Mouse (Mus musculus) lung, embryonic 16.5 days (tissue): ENCODE results near the gene Hecw2. TPM values are rescaled to one million over a fixed set of nuclear protein-coding genes. Genes with fewer than 3 reads are reported as not detected.
A peak's percentile ranks its signal among the peaks of the same experiment; 100 is the strongest.

Source experiments
- ATAC-seq: fragments of 200-750 bp; cut with Nextera tagmentation; 2 replicates; pipeline ENCODE4 v1.8.0; 2017; ENCODE audit warnings: low read depth, mild to moderate bottlenecking, moderate library complexity
- H3K27ac ChIP-seq: fragments of 300-500 bp; sonication (generic); 2 replicates; pipeline ENCODE4 v1.5.1; 2014; ENCODE audit warnings: mild to moderate bottlenecking, control low read depth, low read length
- H3K27me3 ChIP-seq: fragments of 300-500 bp; sonication (generic); 2 replicates; pipeline ENCODE4 v1.6.1; 2014; ENCODE audit warnings: low read depth, low read length, mixed read lengths; ENCODE audit not compliant: control insufficient read depth, insufficient read depth
- H3K36me3 ChIP-seq: fragments of 300-500 bp; sonication (generic); 2 replicates; pipeline ENCODE4 v1.6.1; 2014; ENCODE audit warnings: low read length; ENCODE audit not compliant: control insufficient read depth, insufficient read depth
- H3K4me1 ChIP-seq: fragments of 300-500 bp; sonication (generic); replicated peaks from 2 replicates; pipeline ENCODE4 v1.6.1; 2014; ENCODE audit warnings: low read length, mixed read lengths; ENCODE audit not compliant: control insufficient read depth, insufficient read depth
- H3K4me2 ChIP-seq: fragments of 300-500 bp; sonication (generic); 2 replicates; pipeline ENCODE4 v1.6.1; 2014; ENCODE audit warnings: low read depth, low read length, control low read depth
- H3K4me3 ChIP-seq: fragments of 300-500 bp; sonication (generic); 2 replicates; pipeline ENCODE4 v1.5.1; 2014; ENCODE audit warnings: mild to moderate bottlenecking, low read length, control low read depth
- H3K9ac ChIP-seq: fragments of 300-500 bp; sonication (generic); 2 replicates; pipeline ENCODE4 v1.6.1; 2014; ENCODE audit warnings: low read length, control low read depth
- H3K9me3 ChIP-seq: fragments of 300-500 bp; sonication (generic); 2 replicates; pipeline ENCODE4 v1.6.1; 2016; ENCODE audit warnings: low read length; ENCODE audit not compliant: control insufficient read depth
- WGBS: fragments of 180-500 bp; shearing (Covaris S2); extraction: QIAGEN DNeasy Blood & Tissue Kit; methylation state at CpG from one replicate; pipeline ENCODE4 v1.1.7; 2014; 5-methylcytosine and 5-hydroxymethylcytosine counted together
- polyA plus RNA-seq: library from polyadenylated mRNA; unstranded; fragments of >200 nt; fragmentation: Nextera tagmentation; extraction: Ambion mirVana; gene quantifications from 2 replicates; pipeline ENCODE4 v1.2.1, GENCODE M21; 2015

Gene Hecw2
- polyA plus RNA-seq, 1 experiment from 2014 or later = 5.8 TPM

DNA sequence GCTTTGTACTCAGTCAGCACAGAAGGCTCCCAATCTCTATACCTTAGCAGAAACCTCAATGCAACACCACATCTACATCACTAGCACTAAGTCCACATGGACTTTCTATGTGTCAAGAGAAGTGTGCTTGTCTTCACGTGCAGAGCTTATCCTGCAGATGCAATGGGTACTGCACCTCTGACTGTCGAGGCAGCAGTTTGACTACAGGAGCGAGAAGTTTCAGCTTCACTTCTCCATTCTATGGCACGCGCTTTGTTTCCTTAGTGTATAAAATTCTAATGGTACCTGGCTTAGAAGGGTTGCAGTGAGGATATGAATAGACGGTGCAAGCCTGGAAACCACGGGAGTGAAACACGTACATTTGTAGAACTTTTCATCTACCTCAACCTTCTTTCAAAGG, 218.9 kb downstream of the Hecw2 start:
- Histone ChIP-seq H3K27ac (no peak overlapping the region), H3K4me3 (peak overlapping the region; percentile 30), H3K4me2 (peak overlapping the region; percentile 32), H3K9ac (0 out of 2 replicates have a peak overlapping the region, but pooled peaks have one; percentile 24), H3K9me3 (no peaks in the 10 kb centered on the region), H3K27me3 (no peaks in the 10 kb centered on the region), H3K4me1 (no peaks in the 10 kb centered on the region), H3K36me3 (no peaks in the 10 kb centered on the region)
- ATAC-seq = no peak
- WGBS = 81% methylated on average over 8 of the region's 8 CpGs

DNA sequence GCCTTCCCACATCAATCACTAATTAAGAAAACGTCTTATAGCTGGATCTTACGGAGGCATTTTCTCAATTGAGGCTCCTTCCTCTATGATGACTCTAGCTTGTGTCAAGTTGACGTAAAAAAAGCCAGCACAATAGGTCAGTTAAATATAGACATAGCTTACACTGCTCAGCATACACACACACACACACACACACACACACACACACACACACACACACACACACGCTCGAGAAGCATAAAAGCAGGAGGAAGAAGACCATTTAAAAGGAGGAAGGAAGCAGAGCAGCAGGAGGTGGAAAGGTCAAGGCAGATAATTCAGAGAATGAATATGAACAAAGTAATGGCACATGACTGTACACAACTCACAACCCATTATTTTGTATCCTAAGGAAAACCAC, 220.0 kb downstream of the Hecw2 start:
- H3K9ac ChIP-seq = no peak overlapping the region
- peak overlapping the region; percentile 6; the same call in 1 of the 2 replicates for H3K4me2 ChIP-seq
- 49% methylated on average over 5 of the region's 5 CpGs for WGBS
- no peaks in the 10 kb centered on the region for H3K9me3 ChIP-seq
- no peak overlapping the region for H3K4me3 ChIP-seq
- ATAC-seq = peak; percentile 30; the same call in 1 of the 2 replicates
- H3K27me3 ChIP-seq = no peaks in the 10 kb centered on the region
- no peak overlapping the region for H3K27ac ChIP-seq
- H3K36me3 ChIP-seq = no peaks in the 10 kb centered on the region
- no peaks in the 10 kb centered on the region for H3K4me1 ChIP-seq

DNA sequence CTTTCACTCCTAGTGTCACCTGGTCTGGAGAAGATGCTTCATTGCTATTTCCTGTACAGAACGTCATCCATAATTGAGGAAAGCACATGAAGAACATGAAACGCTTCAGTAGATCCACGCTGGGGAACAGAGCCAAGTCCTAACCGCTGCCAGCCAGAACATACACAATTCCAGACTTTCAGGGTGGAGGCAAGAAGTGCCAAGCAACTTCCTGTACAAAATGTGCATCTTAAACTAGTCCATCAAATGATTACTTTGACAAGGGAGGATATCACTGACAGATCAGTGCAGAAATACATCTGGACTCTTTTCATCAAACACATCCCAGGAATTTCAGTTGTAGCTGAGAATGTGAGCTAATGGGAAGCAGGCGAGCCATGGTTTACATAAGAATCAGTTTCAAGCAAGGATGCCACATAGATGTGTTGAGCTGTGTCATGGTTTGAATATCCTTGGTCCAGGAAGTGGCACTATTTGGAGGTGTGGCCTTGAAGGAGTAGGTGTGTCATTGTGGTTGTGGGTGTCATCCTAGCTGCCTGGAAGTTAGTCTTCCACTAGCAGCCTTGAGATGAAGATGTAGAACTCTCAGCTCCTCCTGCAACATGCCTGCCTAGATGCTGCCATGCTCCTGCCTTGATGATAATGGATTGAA, 224.5 kb downstream of the Hecw2 start:
- Histone ChIP-seq H3K27ac (no peak overlapping the region), H3K9me3 (no peaks in the 10 kb centered on the region), H3K4me2 (no peak overlapping the region), H3K27me3 (no peaks in the 10 kb centered on the region), H3K4me1 (no peaks in the 10 kb centered on the region), H3K4me3 (no peak overlapping the region), H3K36me3 (no peaks in the 10 kb centered on the region), H3K9ac (no peak overlapping the region)
- WGBS = 61% methylated on average over 5 of the region's 5 CpGs
- ATAC-seq = peak; percentile 28; the same call in 1 of the 2 replicates

DNA sequence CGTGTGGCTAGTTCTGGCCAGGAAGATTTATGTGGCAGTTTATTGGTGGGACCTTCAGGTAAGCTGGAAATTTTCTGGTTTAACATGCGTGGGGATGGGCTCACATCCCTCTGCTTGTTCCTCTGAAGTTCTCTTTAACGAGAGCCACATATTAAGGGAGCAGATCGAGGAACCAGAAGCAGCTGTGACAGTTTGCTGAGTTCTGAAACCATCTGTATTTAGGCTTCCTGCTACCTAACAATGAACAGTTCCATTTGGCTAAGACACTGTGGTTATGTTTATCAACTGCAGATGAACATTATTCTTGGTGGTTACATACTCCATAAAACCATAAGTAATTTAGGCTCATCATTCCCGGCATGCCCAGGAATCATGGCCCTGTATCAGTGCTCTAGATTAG, 242.6 kb downstream of the Hecw2 start:
- no peak overlapping the region for H3K9ac ChIP-seq
- H3K27me3 ChIP-seq = no peaks in the 10 kb centered on the region
- no peaks in the 10 kb centered on the region for H3K36me3 ChIP-seq
- 64% methylated on average over 5 of the region's 5 CpGs for WGBS
- H3K4me1 ChIP-seq = no peaks in the 10 kb centered on the region
- ATAC-seq = no peak
- no peak overlapping the region for H3K27ac ChIP-seq
- no peaks in the 10 kb centered on the region for H3K9me3 ChIP-seq
- no peak overlapping the region for H3K4me2 ChIP-seq
- H3K4me3 ChIP-seq = no peak overlapping the region

DNA sequence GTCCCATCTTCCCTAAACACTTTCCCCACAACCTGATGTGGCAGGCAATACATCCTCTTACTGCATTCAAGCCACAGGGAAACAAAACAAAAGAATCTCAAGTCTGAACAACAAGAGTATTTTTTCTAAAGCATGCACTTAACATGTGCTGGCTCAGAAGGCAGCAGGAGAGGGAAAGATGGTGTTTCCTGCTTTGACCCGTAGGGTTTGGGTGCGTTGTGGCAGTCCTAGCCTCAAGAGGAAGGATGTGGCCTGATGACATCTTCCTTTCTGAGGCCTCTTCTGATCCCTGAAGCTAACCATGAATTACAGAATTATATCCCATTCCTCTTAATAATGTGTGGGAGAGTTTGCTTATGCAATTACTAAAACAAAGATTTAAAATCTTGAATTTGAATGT, 249.2 kb downstream of the Hecw2 start:
- Histone ChIP-seq H3K27me3 (no peaks in the 10 kb centered on the region), H3K4me2 (no peak overlapping the region), H3K4me3 (no peak overlapping the region), H3K27ac (no peak overlapping the region), H3K9me3 (no peaks in the 10 kb centered on the region), H3K4me1 (peaks cover 4% of the 10 kb centered on the region; the same call in 1 of the 2 replicates), H3K9ac (no peak overlapping the region), H3K36me3 (no peaks in the 10 kb centered on the region)
- no peak for ATAC-seq
- WGBS = 40% methylated on average over 2 of the region's 2 CpGs

DNA sequence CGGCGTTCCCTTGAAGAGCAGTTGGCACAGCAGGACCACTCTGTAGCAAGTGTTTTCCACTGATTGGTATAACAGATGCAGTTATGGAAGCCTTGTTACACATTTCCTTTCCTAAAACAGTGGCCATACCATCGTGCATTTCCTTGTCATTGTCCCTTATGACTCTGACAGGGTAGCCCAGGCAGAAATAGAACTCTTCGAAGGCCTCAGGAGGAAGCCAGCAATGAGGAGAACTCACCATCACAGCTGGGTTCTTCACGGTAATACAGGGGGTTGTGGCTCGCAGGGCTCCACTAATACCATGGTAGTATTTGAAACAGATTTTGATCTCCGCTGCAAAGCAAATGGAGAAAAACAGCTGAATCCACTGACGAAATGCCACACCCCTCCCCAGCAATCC, 252.5 kb downstream of the Hecw2 start:
- Histone ChIP-seq H3K4me2 (no peak overlapping the region), H3K4me3 (no peak overlapping the region), H3K9me3 (no peaks in the 10 kb centered on the region), H3K9ac (no peak overlapping the region), H3K27me3 (no peaks in the 10 kb centered on the region), H3K36me3 (no peaks in the 10 kb centered on the region), H3K27ac (no peak overlapping the region), H3K4me1 (peaks cover 4% of the 10 kb centered on the region; the same call in 1 of the 2 replicates)
- ATAC-seq = no peak
- 78% methylated on average over 8 of the region's 8 CpGs for WGBS

DNA sequence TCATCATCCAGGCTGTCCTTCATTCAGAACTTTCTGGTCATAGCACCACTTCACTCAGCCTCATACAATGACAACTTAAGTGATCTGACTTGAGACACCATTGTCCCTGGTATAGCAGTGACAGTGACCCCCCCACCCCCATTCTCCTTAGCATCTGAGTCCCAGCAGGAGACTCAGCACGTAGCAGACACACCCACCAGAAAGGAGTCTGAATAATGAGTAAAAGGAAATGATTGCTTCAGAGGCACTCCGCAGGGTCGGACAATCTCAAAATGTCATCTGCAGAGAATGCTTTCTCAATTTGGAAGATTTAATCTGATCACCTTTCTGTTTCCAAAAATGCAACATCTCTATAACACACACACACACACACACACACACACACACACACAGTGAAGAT, 253.4 kb downstream of the Hecw2 start:
- no peaks in the 10 kb centered on the region for H3K36me3 ChIP-seq
- whole genome bisulfite sequencing = 67% methylated on average over 3 of the region's 3 CpGs
- peaks cover 4% of the 10 kb centered on the region; the same call in 1 of the 2 replicates for H3K4me1 ChIP-seq
- H3K9ac ChIP-seq = no peak overlapping the region
- H3K9me3 ChIP-seq = no peaks in the 10 kb centered on the region
- no peak overlapping the region for H3K4me2 ChIP-seq
- no peaks in the 10 kb centered on the region for H3K27me3 ChIP-seq
- H3K27ac ChIP-seq = no peak overlapping the region
- ATAC-seq = no peak
- no peak overlapping the region for H3K4me3 ChIP-seq

DNA sequence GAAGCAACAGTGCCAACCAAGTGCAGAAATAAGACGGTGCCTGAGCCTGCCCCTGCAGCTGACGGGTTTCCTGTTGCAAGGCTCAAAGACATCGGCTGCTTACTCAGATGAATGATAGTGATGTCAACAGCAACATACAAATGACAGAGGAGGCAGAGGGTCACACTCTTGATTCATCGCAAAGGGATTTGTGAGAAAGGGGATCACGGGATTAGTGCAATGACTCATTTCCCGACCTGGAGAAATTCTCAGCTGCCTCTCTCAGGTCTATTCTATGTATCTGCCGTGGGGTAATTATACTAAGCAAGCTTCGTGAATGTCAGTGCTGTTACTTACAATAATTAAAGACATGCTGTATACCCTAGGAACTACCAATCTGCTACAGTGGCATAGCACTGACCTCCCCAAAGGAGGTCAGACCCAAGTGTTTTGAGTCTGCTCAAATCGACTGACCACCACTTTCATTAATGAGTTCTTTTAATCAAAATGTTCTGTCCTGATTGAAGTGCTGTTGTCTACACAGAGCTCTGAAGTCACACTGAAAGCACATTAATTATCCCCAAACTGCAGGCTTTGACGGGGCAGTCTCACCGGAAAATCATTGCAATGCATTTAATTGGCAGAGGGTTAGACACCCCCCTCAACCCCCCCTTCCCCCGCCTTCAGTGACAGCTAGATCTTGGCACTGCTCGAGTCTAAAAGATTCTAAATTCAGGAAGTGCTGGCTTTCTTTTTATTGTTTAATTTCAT, 254.5 kb downstream of the Hecw2 start:
- Histone ChIP-seq H3K27ac (peak overlapping the region; percentile 62), H3K9ac (no peak overlapping the region), H3K4me2 (no peak overlapping the region), H3K4me1 (no peaks in the 10 kb centered on the region), H3K9me3 (no peaks in the 10 kb centered on the region), H3K27me3 (no peaks in the 10 kb centered on the region), H3K4me3 (no peak overlapping the region), H3K36me3 (no peaks in the 10 kb centered on the region)
- WGBS = 29% methylated on average over 13 of the region's 13 CpGs
- peak; percentile 62; the same call in 1 of the 2 replicates for ATAC-seq

DNA sequence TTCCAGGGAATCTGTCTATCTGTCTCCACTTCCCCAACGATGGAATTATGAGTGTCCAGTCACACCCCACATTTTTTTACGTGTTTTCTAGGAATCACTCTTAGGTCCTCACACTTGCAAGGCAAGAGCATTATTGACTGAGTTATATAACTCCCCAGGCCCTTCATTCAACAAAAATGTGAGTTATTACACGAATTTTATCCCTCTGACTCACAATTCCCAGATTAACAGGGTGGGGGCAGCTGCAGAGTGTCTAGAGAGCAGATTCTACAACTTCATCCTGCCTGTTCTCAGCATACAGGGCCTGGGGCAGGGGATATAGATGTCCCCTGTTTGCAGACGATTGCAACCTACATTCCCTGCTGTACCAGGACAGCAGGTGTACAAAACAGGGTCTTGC, 255.7 kb downstream of the Hecw2 start:
- Histone ChIP-seq H3K4me1 (no peaks in the 10 kb centered on the region), H3K9me3 (no peaks in the 10 kb centered on the region), H3K36me3 (no peaks in the 10 kb centered on the region), H3K27ac (no peak overlapping the region), H3K27me3 (no peaks in the 10 kb centered on the region), H3K9ac (no peak overlapping the region), H3K4me3 (no peak overlapping the region), H3K4me2 (no peak overlapping the region)
- 59% methylated on average over 4 of the region's 4 CpGs for WGBS
- ATAC-seq = no peak
